Mouse (Mus musculus): ENCODE data around the gene Scrt2. TPM values are rescaled to one million over a fixed set of nuclear protein-coding genes. Genes with fewer than 3 reads are reported as not detected.
A peak's percentile ranks its signal among the peaks of the same experiment; 100 is the strongest.

Scrt2 gene
- total RNA-seq, 2 experiments from 2014 or later = not detected

DNA sequence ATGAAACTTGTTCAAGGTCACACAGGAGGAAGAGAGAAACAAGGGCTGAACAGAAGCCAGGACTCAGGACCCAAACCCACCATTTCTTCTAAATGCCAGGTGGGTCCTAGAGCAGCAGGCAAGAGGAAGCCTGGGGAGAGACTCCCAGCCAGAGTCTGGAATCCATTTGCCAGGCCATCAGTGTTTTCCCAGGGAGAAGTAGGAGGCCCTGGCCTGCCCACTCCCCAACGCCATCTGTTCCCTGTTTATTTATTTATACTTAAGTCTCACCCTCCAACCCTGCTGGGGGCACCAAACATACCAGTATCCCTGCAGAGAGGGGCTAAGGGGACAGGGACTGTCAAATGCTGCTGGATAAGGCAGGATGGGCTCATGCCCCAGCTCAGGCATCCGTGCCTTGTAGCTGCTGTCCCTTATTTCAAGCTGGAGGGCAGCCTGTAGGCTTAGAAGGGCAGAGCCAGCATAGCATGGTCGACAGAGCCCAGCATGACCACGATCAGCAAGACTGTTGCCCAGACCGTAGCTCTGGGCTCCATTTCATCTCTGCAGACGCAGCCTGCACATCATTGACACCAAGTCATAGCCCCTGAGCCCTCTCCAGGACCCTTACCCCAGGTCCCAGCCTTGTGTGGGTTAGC lies 38.0 kb downstream of the Scrt2 start:
- Histone ChIP-seq H3K27ac (no peak overlapping the region), H3K4me3 (no peak overlapping the region)
- no peak for TF ChIP-seq CTCF (IDR thresholded peaks at IDR 0.05)
- intact Hi-C loops (cut with DNase I) = no loop called here
- no peak for DNase-seq

DNA sequence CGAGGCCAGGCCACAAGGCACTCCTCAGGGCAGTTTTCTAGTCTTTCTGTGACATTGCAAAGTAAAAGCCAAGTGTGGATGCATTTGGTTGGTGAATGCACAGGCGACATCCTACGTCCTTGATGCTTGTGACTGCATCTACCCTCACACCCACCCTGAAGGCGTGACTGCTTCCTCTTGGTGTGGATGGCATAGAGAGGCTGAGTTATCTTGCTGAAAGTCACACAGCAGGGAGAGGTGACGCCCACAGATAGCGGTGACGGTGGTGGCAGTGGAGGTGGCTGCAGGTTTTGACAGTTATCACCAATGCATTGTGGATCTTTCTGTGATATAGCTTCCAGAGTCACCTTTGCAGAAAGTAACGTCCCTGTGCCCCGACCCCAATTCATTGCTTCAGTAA lies 41.6 kb downstream of the Scrt2 start:
- H3K4me3 ChIP-seq = no peak overlapping the region
- intact Hi-C loops (cut with DNase I) = no loop called here
- no peak overlapping the region for H3K27ac ChIP-seq
- DNase-seq = no peak
- TF ChIP-seq CTCF (IDR thresholded peaks at IDR 0.05) = no peak

DNA sequence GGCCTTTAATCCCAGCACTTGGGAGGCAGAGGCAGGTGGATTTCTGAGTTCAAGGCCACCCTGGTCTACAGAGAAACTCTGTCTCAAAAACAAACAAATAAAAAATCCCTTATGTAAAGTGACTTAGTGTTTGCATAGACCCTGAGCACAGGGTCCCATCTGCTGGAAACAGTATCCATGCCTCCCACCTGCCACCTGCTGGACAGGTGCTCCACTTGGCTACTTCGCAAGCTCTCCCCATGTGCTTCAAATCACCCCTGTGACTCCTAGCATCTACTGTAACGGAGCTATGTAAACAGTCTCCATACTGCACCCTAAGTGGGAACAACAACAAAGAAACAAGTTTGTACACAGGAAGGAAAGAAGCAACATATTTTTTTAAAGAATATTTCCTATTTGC lies 47.3 kb downstream of the Scrt2 start:
- H3K27ac ChIP-seq = no peak overlapping the region
- H3K4me3 ChIP-seq = no peak overlapping the region
- intact Hi-C loops (cut with DNase I) = no loop called here
- DNase-seq = no peak
- TF ChIP-seq CTCF (IDR thresholded peaks at IDR 0.05) = no peak

DNA sequence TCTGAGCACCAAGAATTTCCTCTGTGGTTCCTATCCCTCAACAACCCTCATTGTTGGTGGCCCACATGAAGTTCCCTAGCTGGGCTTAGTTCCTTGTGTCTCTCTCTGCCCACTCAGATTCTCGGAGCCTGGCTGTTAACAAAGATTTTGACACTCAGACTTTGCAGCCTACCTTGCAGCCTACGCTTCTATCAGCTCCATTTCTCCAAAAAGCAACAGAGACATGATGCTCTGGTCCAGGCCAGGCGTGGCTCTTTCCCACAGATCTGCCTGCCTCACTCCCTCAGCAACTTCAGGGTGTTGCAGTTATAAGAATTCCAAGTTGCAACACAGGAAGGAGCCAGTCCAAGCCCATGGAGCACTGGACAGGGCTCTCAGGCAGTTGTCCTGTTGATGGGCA lies 48.4 kb downstream of the Scrt2 start:
- TF ChIP-seq CTCF (IDR thresholded peaks at IDR 0.05) = no peak
- H3K4me3 ChIP-seq = no peak overlapping the region
- no peak for DNase-seq
- intact Hi-C loops (cut with DNase I) = no loop called here
- H3K27ac ChIP-seq = no peak overlapping the region

GRCm38 (mm10) chr2:152132016-152132415 lies 50.7 kb downstream of the Scrt2 start:
- DNase-seq = no peak
- TF ChIP-seq CTCF (IDR thresholded peaks at IDR 0.05) = no peak
- Histone ChIP-seq H3K27ac (no peak overlapping the region), H3K4me3 (no peak overlapping the region)
- intact Hi-C loops (cut with DNase I) = no loop called here

DNA sequence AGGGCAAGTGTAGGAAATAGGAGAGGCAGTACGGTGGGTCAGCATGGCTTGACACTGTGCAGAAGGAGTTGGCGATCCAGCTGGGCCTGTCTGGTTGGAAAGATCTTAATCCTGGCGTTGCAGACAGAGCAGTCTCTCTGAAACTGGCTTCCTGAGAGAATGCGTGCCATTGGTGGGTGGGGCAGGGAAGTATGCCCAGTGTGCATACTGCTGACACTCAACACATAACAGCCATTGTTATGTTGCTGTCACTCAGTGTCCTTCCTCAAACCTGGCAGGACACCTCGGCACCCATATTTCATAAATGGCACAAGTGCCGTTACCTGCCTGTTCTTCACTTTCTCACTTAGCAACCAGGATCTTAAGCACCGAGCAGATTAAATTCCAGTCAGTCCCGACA lies 51.4 kb downstream of the Scrt2 start:
- DNase-seq = no peak
- no peak for TF ChIP-seq CTCF (IDR thresholded peaks at IDR 0.05)
- no peak overlapping the region for H3K4me3 ChIP-seq
- intact Hi-C loops (cut with DNase I) = no loop called here
- no peak overlapping the region for H3K27ac ChIP-seq

- no peak for DNase-seq
- Histone ChIP-seq H3K27ac (no peak overlapping the region), H3K4me3 (no peak overlapping the region)
- TF ChIP-seq CTCF (IDR thresholded peaks at IDR 0.05) = no peak
- intact Hi-C loops (cut with DNase I) = no loop called here
These were observed 58.1 kb downstream of the Scrt2 start for GRCm38 (mm10) chr2:152139191-152139987.

DNA sequence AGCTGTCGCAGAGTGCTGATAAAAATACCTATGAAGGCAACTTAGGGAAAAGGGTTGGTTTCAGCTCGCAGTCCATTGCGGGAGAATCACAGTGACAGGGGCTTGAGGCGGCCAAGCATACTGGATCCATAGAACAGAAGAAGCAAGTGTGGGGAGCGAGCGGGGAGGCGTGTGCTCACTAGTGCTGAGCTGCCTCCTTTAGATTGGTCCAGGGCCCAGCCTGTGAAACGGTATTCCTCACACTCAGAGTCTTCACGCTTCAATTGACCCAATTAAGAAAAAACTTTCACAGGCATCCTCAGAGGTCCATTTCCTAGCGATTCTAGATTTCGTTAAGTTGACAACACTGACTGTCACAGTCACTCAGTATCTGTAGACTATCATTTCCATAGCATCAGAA lies 59.6 kb downstream of the Scrt2 start:
- no peak for TF ChIP-seq CTCF (IDR thresholded peaks at IDR 0.05)
- no peak for DNase-seq
- H3K27ac ChIP-seq = no peak overlapping the region
- intact Hi-C loops (cut with DNase I) = loop anchor here (5.0 kb wide), 1 partner anchor 36 kb away; no protein-coding TSS in a partner anchor
- no peak overlapping the region for H3K4me3 ChIP-seq

DNA sequence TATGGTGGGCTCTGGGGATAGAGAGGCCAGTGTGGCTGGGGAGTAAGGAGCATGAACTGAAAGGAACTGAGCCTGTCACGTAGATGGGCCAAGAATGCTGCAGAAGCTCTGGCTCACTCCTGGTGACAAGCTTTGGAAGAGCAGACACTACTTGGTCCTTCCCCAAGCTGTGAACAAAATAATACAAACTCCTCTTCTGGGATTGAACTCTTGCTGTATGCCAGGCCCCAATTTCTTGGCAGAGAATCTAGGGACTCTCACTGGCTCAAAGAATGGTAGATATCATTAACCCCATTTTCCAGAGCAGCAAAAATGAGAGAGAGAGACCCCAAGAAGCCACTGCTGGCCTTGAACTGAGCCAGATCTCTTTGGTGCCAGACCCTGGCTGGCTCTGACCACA lies 60.2 kb downstream of the Scrt2 start:
- peak overlapping the region; percentile 79 for H3K27ac ChIP-seq
- H3K4me3 ChIP-seq = peak overlapping the region; percentile 84
- no peak for TF ChIP-seq CTCF (IDR thresholded peaks at IDR 0.05)
- intact Hi-C loops (cut with DNase I) = loop anchor here (5.0 kb wide), 1 partner anchor 36 kb away; no protein-coding TSS in a partner anchor
- no peak for DNase-seq

DNA sequence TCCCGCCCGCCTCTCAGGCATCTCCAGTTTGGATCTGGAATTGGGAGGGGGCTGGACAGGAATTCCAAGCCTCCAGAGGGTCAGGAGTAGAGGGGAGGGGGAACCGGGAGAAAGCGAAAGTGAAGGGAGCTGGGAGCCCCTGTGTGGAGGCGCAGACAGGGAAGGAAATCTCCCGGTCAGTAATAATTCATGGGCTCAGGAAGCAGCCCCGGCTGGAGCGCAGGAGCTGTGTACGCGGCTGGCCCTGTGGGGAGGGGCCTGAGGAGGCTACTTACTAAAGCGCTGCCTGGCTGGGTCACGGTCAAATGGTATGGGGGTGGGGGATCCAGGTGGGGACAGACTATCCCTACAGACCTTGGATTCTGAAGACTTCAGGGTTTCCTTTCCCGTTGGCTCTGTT lies 60.7 kb downstream of the Scrt2 start:
- peak; percentile 42 for DNase-seq
- peak overlapping the region; percentile 84 for H3K4me3 ChIP-seq
- intact Hi-C loops (cut with DNase I) = loop anchor here (5.0 kb wide), 1 partner anchor 35 kb away; no protein-coding TSS in a partner anchor
- H3K27ac ChIP-seq = peak overlapping the region; percentile 79
- no peak for TF ChIP-seq CTCF (IDR thresholded peaks at IDR 0.05)

GRCm38 (mm10) chr2:152142571-152142970 lies 61.2 kb downstream of the Scrt2 start:
- Histone ChIP-seq H3K27ac (peak overlapping the region; percentile 79), H3K4me3 (peak overlapping the region; percentile 84)
- TF ChIP-seq CTCF (IDR thresholded peaks at IDR 0.05) = no peak
- no peak for DNase-seq
- intact Hi-C loops (cut with DNase I) = loop anchor here (5.0 kb wide), 1 partner anchor 35 kb away; no protein-coding TSS in a partner anchor

- H3K27ac ChIP-seq = peak within 1 kb of the TSS; percentile 89
- no peak for TF ChIP-seq CTCF (IDR thresholded peaks at IDR 0.05)
- intact Hi-C loops (cut with DNase I) = loop anchor here (5.0 kb wide), 1 partner anchor 34 kb away; no protein-coding TSS in a partner anchor
- DNase-seq = peak; percentile 87
- peak within 1 kb of the TSS; percentile 84 for H3K4me3 ChIP-seq
These were observed 62.2 kb downstream of the Scrt2 start, which contains the start of gene Tcf15 for GRCm38 (mm10) chr2:152143279-152144157. Gene Tcf15, plus strand, starts transcription at chr2:152143561.

Measured in gastrocnemius, adult 2 months (tissue).